Mouse (Mus musculus): ENCODE results near the gene Tead3. TPM values are rescaled to one million over a fixed set of nuclear protein-coding genes. Genes with fewer than 3 reads are reported as not detected.

Tead3 gene
- polyA plus RNA-seq, 1 experiment, result 4.6 TPM

DNA sequence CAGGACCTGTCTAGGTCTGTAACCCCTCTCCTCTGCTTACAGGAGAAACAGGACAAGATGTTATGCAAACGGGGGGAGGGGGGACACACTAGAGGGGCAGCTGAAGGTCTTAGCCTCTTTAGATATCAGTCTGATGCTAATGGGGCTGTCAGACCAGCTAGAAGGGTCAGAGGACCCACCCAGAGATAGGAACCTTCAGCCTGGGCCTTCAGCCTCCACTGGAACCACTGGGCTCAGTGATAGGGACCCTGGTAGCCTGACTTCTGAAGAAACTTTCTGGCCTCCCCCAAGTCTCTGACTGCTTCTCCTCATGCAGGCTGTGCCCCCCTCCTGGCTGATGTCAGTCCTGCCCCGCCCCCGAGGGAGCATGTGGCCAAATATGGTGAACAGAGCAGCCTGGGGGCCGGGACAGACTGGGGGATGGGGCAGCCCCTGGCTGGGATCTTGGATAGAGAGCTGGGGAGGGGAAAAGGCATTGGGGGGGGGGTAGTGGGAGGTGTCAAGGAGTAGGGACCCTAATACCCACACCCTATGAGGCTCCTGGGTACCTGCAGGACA lies 6.5 kb downstream of the Tead3 start:
- TF ChIP-seq GATA1 (IDR thresholded peaks at IDR 0.05; ENCODE audit: low read length), result no peak

DNA sequence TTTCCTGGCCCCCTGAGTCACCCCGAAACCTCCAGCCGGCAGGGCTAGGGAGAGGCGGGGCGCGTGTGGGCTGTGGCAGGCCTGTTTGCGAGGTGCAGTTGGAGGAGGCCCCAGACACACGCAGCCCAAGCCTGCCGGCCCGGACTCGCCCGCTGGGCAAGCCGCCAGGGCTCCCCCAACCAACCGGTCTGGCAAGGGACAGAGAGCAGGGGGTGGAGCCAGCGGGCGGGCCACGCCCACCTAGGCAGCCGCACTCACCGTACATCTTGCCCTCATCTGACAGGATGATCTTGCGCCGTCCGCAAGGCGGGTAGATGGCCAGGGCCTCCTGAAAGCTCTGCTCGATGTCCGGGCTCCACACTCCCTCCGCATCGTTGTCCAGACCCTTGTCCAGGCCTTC lies 9.5 kb downstream of the Tead3 start:
- no peak for TF ChIP-seq GATA1 (IDR thresholded peaks at IDR 0.05; ENCODE audit: low read length)

GRCm38 (mm10) chr17:28340578-28340977 lies 10.0 kb downstream of the Tead3 start:
- TF ChIP-seq GATA1 (IDR thresholded peaks at IDR 0.05; ENCODE audit: low read length), result no peak

DNA sequence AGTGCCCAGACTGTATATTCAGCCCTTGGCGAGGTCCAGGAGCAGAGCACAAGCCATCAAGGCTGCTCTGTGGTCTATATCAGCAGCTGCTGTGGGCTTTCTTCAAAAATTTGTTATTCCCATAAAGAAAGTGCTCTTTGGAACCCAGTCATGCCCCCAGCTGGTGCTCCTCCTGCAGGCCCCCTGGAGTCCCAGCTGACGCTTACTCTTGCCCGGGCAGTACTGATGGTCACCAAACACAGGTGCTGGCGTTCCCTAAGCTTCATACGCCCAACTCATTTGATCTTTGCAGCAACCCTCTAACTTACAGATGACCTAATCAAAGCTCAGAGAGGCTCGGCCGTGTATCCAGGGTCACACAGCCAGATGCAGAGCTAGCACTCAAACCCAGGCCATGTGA lies 13.1 kb downstream of the Tead3 start:
- no peak for TF ChIP-seq GATA1 (IDR thresholded peaks at IDR 0.05; ENCODE audit: low read length)

- TF ChIP-seq GATA1 (IDR thresholded peaks at IDR 0.05; ENCODE audit: low read length), result no peak
These were observed 15.3 kb downstream of the Tead3 start for GRCm38 (mm10) chr17:28335267-28335666.

GRCm38 (mm10) chr17:28332915-28333546 lies 17.6 kb downstream of the Tead3 start:
- no peak for TF ChIP-seq GATA1 (IDR thresholded peaks at IDR 0.05; ENCODE audit: low read length)

DNA sequence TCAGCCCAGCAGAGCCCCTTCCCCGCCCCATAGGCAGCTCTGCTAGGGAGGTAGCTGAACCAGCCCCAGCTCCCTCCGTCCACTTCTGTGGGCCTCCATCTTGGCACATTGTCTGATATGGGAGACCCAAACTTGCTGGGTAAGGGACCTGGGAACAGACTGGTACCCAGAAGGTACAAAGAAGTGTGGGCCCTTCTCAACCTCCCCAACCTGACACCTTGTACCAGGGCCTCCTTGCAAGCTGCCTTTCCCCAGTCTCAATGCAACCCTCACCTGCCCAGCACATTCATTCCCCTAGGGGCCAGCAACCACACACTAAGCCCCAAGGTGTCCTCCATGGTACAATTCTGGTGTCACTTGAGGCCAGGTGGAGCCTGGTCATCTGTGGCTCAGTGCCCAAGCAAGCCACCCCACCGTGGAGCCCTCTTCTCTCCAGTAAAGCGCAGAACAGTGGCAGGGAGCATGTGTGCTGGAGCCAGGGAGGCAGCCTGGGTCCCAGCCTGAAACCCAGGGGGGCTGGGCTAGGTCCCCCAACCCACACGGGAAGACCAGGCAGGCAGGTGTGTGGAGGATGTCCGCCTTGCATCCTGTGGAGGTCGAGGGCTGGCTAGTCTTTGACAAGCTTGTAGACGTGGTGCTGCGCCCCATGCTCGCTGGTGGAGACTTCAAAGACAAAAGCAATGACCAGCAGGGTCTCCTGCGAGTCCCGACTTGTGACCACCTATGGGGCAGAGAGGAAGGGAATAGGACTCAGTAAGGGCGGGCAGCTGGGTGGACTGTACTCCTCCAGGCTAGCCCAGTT lies 18.3 kb downstream of the Tead3 start:
- TF ChIP-seq GATA1 (IDR thresholded peaks at IDR 0.05; ENCODE audit: low read length), result no peak

GRCm38 (mm10) chr17:28331241-28332112 lies 19.1 kb downstream of the Tead3 start:
- TF ChIP-seq GATA1 (IDR thresholded peaks at IDR 0.05; ENCODE audit: low read length), result no peak

GRCm38 (mm10) chr17:28330232-28330546 lies 20.4 kb downstream of the Tead3 start:
- no peak for TF ChIP-seq GATA1 (IDR thresholded peaks at IDR 0.05; ENCODE audit: low read length)

DNA sequence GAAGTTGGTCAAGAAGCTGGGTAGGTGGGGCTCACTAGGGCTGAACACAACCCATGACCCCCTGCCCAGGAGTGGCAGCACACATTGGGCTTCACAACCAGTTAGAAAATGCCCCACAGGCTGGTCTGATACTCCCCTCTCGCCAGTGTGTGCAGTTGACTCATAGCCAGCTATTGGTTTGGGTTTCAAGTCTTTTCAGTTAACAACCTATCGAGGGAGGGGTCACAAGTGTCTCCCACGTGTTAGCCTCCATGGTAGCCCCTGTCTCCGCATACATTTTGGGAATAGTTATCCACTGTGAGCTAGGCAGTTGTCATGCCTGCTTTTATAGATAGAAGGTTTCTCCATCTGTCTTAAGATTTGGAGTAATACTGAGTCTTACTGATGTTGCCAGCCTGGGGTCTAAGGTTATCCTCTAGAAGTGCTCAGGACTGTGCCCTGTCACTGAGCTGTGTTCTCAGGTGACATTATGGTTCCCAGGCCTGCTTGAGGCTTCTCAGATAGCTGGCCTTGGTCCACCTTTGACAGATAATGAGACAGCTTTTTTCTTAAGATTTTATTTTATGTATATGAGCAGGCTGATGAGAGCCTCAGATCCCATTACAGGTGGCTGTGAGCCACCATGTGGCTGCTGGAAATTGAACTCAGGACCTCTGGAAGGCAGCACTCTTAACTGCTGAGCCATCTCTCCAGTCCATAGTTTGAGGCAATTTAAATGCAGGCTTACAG lies 20.9 kb downstream of the Tead3 start:
- TF ChIP-seq GATA1 (IDR thresholded peaks at IDR 0.05; ENCODE audit: low read length), result no peak

GRCm38 (mm10) chr17:28328946-28329345 lies 21.7 kb downstream of the Tead3 start:
- TF ChIP-seq GATA1 (IDR thresholded peaks at IDR 0.05; ENCODE audit: low read length), result no peak

DNA sequence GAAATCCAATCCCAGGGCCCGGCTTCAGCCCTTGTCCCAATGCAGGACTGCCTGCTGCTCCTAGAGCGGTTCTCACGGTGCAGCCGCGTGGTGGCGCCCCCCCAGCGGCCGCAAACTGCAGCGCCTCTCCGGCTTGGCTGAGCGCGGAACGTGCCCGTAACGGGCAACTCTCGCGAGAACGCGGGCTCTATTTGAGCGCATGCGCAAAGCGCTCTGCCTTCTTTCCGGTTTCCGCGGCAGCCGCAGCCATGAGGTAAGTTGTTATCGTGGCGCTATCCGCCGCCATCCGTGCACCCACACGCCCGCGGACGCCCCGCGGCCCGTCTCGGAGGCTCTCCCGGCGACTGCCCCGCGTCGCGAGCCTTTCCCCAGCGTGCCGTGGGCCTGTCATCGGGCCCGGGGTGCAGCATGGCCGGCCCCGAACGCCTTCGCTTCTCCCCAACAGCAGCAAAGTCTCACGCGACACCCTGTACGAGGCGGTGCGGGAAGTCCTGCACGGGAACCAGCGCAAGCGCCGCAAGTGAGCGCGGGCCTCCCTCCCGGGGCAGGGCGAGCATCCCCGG lies 22.2 kb downstream of the Tead3 start, which contains the start of gene Rpl10a:
Gene Rpl10a, plus strand, starts transcription at position 106 of the 563 bp plus-strand sequence.
- TF ChIP-seq GATA1 (IDR thresholded peaks at IDR 0.05; ENCODE audit: low read length), result peak; percentile 12

DNA sequence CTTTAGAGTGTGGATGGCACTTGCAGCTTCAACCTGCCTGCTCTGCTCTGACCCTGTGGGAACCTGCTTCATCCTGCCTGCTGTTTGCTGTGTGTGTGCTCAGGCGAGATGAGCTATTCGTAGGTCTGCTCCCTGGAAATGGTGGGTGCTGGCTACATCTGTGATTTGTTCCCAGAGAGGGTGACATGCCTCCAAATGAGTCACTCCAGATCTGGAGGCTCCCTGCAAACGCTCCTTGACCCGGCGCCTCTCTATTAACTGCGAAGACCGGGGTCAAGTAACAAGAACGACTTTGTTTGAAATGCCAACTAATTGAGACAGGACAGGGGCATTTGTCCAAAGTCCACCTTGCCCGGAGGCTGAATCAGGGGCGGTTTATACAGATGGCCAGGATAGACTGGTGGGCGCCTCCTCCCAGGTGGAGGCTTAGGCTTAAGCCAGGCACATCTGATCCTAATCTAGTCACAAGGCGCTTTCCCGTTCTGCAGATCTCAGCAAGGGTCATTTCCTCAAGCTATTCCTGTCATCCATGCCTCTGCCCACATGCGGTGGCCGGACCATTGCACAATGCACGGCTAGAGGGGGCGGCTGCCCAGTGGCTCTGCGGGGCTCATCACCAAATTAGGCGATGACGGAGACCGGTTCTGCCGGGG lies 22.8 kb downstream of the Tead3 start:
- TF ChIP-seq GATA1 (IDR thresholded peaks at IDR 0.05; ENCODE audit: low read length), result no peak

DNA sequence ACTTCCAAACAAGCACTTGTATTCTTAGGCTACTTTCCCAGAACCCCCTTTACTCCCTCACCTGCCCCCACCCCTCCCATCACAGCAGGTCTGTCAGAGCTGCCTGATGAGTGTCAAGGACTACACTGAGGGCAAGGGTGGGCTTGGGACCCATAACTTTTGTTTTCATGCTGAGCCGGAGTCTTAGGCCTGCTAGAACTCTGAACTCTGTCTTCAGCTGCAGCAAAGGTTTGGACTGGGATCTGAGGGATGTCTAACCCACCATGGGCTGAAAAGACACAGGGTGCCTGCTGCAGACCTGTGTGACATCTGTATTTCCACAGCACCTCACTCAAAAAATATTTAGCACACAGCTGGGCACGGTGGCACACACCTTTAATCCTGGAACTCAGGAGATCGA lies 23.7 kb downstream of the Tead3 start:
- no peak for TF ChIP-seq GATA1 (IDR thresholded peaks at IDR 0.05; ENCODE audit: low read length)
